Mouse (Mus musculus): Measurements from ENCODE around the gene Tmem44.

DNA sequence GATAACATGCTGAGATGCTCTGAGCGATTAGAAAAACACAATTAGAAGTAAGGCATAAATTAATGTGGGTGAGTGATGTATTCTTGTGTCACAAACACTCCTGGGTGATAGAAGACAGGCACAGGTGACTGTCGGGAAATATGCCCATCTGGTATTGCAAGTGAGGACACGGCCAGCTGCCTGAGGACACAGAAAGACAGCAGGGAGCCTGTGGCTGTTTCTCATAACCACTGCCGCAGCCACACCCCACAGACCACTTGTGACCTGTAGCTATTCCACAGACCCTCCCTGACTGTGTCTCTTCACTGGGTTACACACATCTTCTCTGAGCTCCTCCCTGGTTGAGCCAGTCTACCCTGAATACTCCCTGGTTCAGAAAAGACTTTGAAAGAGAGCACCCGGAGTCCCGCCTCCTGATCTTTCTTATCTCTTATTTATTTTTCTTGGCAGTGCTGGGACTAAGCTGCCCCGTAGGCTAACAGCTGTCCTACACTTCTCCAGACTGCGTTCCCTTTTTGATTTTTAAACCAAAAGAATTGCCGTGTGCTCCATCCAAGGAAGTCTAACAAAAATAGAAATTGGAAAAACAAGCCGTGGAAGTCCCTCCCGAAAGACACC, 32.9 kb downstream of the Tmem44 start:
- TF ChIP-seq CTCF (IDR thresholded peaks at IDR 0.05; ENCODE audit: extremely low read depth, insufficient read length, insufficient replicate concordance, low read depth, low read length), result no peak
- no peak for TF ChIP-seq POLR2A (IDR thresholded peaks at IDR 0.05; ENCODE audit: low read depth, low read length)

All from small intestine, adult 2 months (tissue).